Mouse (Mus musculus) forebrain, embryonic 12.5 days (tissue): ENCODE data around the gene Pvalb. TPM values are rescaled to one million over a fixed set of nuclear protein-coding genes. Genes with fewer than 3 reads are reported as not detected.

Experiments used
- ATAC-seq: fragments of 200-750 bp; cut with Nextera tagmentation; 2 replicates; pipeline ENCODE4 v1.8.0; 2017; ENCODE audit warnings: moderate TSS enrichment; ENCODE audit not compliant: low FRiP score
- H3K27ac ChIP-seq: fragments of 300-500 bp; sonication (generic); 2 replicates; pipeline ENCODE4 v1.5.1; 2016; ENCODE audit warnings: mild to moderate bottlenecking
- H3K27me3 ChIP-seq: fragments of 300-500 bp; sonication (generic); 2 replicates; pipeline ENCODE4 v1.6.1; 2016; ENCODE audit warnings: mild to moderate bottlenecking
- H3K36me3 ChIP-seq: fragments of 300-500 bp; sonication (generic); replicated peaks from 2 replicates; pipeline ENCODE4 v1.6.1; 2016; ENCODE audit warnings: mild to moderate bottlenecking
- H3K4me1 ChIP-seq: fragments of 300-500 bp; sonication (generic); 2 replicates; pipeline ENCODE4 v1.6.1; 2016
- H3K4me2 ChIP-seq: fragments of 300-500 bp; sonication (generic); 2 replicates; pipeline ENCODE4 v1.6.1; 2016; ENCODE audit warnings: mild to moderate bottlenecking, moderate library complexity
- H3K4me3 ChIP-seq: fragments of 300-500 bp; sonication (generic); replicated peaks from 2 replicates; pipeline ENCODE4 v1.5.1; 2016; ENCODE audit warnings: mild to moderate bottlenecking
- H3K9ac ChIP-seq: fragments of 300-500 bp; sonication (generic); 2 replicates; pipeline ENCODE4 v1.6.1; 2016; ENCODE audit warnings: mild to moderate bottlenecking
- H3K9me3 ChIP-seq: fragments of 300-500 bp; sonication (generic); 2 replicates; pipeline ENCODE4 v1.6.1; 2016
- WGBS: fragments of 180-500 bp; shearing (Covaris S2); methylation state at CpG from one replicate; pipeline ENCODE4 v1.1.7; 2016; 5-methylcytosine and 5-hydroxymethylcytosine counted together
- polyA plus RNA-seq: library from polyadenylated mRNA; unstranded; fragments of >200 nt; fragmentation: Nextera tagmentation; extraction: Ambion mirVana; gene quantifications from 2 replicates; pipeline ENCODE4 v1.2.1, GENCODE M21; 2016

The Pvalb gene
- polyA plus RNA-seq, 1 experiment from 2014 or later, result not detected

DNA sequence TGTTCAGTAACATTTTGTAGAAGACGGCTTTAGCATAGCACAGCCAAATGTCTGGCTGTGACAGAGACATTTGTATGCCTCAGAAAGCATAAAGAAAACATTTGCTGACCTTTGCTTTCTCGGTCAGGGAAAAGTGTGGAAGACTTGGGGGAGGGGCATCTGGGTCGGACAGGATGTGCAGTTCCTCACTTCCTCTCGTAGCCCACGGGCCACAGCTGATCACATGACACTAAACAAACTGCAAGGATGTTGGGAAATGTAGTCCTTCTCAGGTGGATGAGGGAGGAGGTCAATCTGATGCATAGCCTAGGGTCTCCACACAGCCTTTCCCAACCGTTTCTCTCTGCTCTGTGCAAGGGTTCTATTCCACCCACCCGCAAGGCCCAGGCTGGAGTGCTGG lies 57.6 kb downstream of the Pvalb start:
- peaks cover 6% of the 10 kb centered on the region; the same call in 1 of the 2 replicates for H3K4me1 ChIP-seq
- 0 out of 2 replicates have a peak, but pooled peaks cover 6% of the 10 kb centered on the region for H3K27me3 ChIP-seq
- H3K4me2 ChIP-seq, result no peak overlapping the region
- no peak overlapping the region for H3K4me3 ChIP-seq
- no peaks in the 10 kb centered on the region for H3K9me3 ChIP-seq
- 83% methylated on average over 7 of the region's 7 CpGs for WGBS
- ATAC-seq, result no peak
- H3K9ac ChIP-seq, result no peak overlapping the region
- H3K36me3 ChIP-seq, result no peaks in the 10 kb centered on the region
- no peak overlapping the region for H3K27ac ChIP-seq

Other genes with a start within 250 kb of the Pvalb start
- gene Foxred2, start 249.7 kb downstream of the Pvalb start, polyA plus RNA-seq, result 7.5 and 8.3 TPM in 2 replicates
- gene Eif3d, start 235.6 kb downstream of the Pvalb start, polyA plus RNA-seq, result 219 and 234 TPM in 2 replicates
- 2.2 and 2.5 TPM in 2 replicates for gene Cacng2, start 86.4 kb downstream of the Pvalb start, polyA plus RNA-seq
- gene Ift27, start 32.3 kb downstream of the Pvalb start, polyA plus RNA-seq, result 127 and 131 TPM in 2 replicates
- 2.6 and 3.2 TPM in 2 replicates for gene Ncf4, start 38.4 kb upstream of the Pvalb start, polyA plus RNA-seq
- 0.10 and 0.20 TPM in 2 replicates for gene Csf2rb2, start 99.3 kb upstream of the Pvalb start, polyA plus RNA-seq
- 0.90 and 0.91 TPM in 2 replicates for gene Csf2rb, start 119.4 kb upstream of the Pvalb start, polyA plus RNA-seq
- not detected in 2 replicates for gene Tex33, start 189.5 kb upstream of the Pvalb start, polyA plus RNA-seq
- gene Tst, start 199.5 kb upstream of the Pvalb start, polyA plus RNA-seq, result 10.1 and 10.3 TPM in 2 replicates
- 1.7 and 2.8 TPM in 2 replicates for gene Mpst, start 200.0 kb upstream of the Pvalb start, polyA plus RNA-seq
- gene Kctd17, start 222.2 kb upstream of the Pvalb start, polyA plus RNA-seq, result 67.3 and 79.6 TPM in 2 replicates